Mouse (Mus musculus) hindbrain, embryonic 15.5 days (tissue): ENCODE data around the gene Hvcn1. TPM values are rescaled to one million over a fixed set of nuclear protein-coding genes. Genes with fewer than 3 reads are reported as not detected.

Experiments
- ATAC-seq: fragments of 200-750 bp; cut with Nextera tagmentation; 2 replicates; pipeline ENCODE4 v1.8.0; 2017; ENCODE audit warnings: low read depth, moderate number of reproducible peaks, moderate TSS enrichment; ENCODE audit not compliant: low FRiP score
- H3K27ac ChIP-seq: fragments of 300-500 bp; sonication (generic); replicated peaks from 2 replicates; pipeline ENCODE4 v1.5.1; 2015; ENCODE audit warnings: mild to moderate bottlenecking, inconsistent platforms
- H3K27me3 ChIP-seq: fragments of 300-500 bp; sonication (generic); 2 replicates; pipeline ENCODE4 v1.6.1; 2015; ENCODE audit warnings: control low read depth, inconsistent platforms
- H3K36me3 ChIP-seq: fragments of 300-500 bp; sonication (generic); 2 replicates; pipeline ENCODE4 v1.6.1; 2015; ENCODE audit warnings: control low read depth, inconsistent platforms
- H3K4me1 ChIP-seq: fragments of 300-500 bp; sonication (generic); replicated peaks from 2 replicates; pipeline ENCODE4 v1.6.1; 2015; ENCODE audit warnings: control low read depth, inconsistent platforms
- H3K4me2 ChIP-seq: fragments of 300-500 bp; sonication (generic); 2 replicates; pipeline ENCODE4 v1.6.1; 2015; ENCODE audit warnings: moderate library complexity, mild to moderate bottlenecking, inconsistent platforms
- H3K4me3 ChIP-seq: fragments of 300-500 bp; sonication (generic); 2 replicates; pipeline ENCODE4 v1.5.1; 2015; ENCODE audit warnings: mild to moderate bottlenecking, inconsistent platforms
- H3K9ac ChIP-seq: fragments of 300-500 bp; sonication (generic); 2 replicates; pipeline ENCODE4 v1.6.1; 2015; ENCODE audit warnings: inconsistent platforms
- H3K9me3 ChIP-seq: fragments of 300-500 bp; sonication (generic); 2 replicates; pipeline ENCODE4 v1.6.1; 2016; ENCODE audit warnings: control low read depth, inconsistent platforms
- WGBS: fragments of 180-500 bp; shearing (Covaris S2); methylation state at CpG from one replicate; pipeline ENCODE4 v1.1.7; 2015; 5-methylcytosine and 5-hydroxymethylcytosine counted together
- polyA plus RNA-seq: library from polyadenylated mRNA; unstranded; fragments of >200 nt; fragmentation: Nextera tagmentation; extraction: Ambion mirVana; gene quantifications from 2 replicates; pipeline ENCODE4 v1.2.1, GENCODE M21; 2015

Gene Hvcn1
- polyA plus RNA-seq, 1 experiment from 2014 or later: 1.4 TPM

- Histone ChIP-seq H3K27ac (no peak overlapping the region), H3K27me3 (no peaks in the 10 kb centered on the region), H3K4me3 (no peak overlapping the region), H3K36me3 (no peaks in the 10 kb centered on the region), H3K9me3 (no peaks in the 10 kb centered on the region), H3K4me2 (no peak overlapping the region), H3K9ac (no peak overlapping the region), H3K4me1 (peaks cover 9% of the 10 kb centered on the region; the same call in 1 of the 2 replicates)
- no peak for ATAC-seq
- WGBS: 60% methylated on average over 1 of the region's 1 CpGs
Observed at GRCm38 (mm10) chr5:122240989-122241388, 34.4 kb downstream of the Hvcn1 start.

- ATAC-seq: no peak
- H3K36me3 ChIP-seq: peaks cover 8% of the 10 kb centered on the region; the same call in 1 of the 2 replicates
- WGBS: 90% methylated on average over 6 of the region's 6 CpGs
- H3K27ac ChIP-seq: no peak overlapping the region
- peaks cover 9% of the 10 kb centered on the region; the same call in 1 of the 2 replicates for H3K4me1 ChIP-seq
- H3K27me3 ChIP-seq: no peaks in the 10 kb centered on the region
- H3K9ac ChIP-seq: no peak overlapping the region
- no peak overlapping the region for H3K4me3 ChIP-seq
- H3K4me2 ChIP-seq: no peak overlapping the region
- no peaks in the 10 kb centered on the region for H3K9me3 ChIP-seq
Observed at GRCm38 (mm10) chr5:122242521-122243123, 36.0 kb downstream of the Hvcn1 start.

- Histone ChIP-seq H3K36me3 (peaks cover 20% of the 10 kb centered on the region), H3K4me2 (no peak overlapping the region), H3K4me3 (no peak overlapping the region), H3K27ac (0 out of 2 replicates have a peak overlapping the region, but pooled peaks have one; percentile 25), H3K4me1 (peaks cover 9% of the 10 kb centered on the region; the same call in 1 of the 2 replicates), H3K9ac (no peak overlapping the region), H3K9me3 (no peaks in the 10 kb centered on the region), H3K27me3 (no peaks in the 10 kb centered on the region)
- peak; percentile 10; the same call in 1 of the 2 replicates for ATAC-seq
- 55% methylated on average over 17 of the region's 17 CpGs for WGBS
Observed at GRCm38 (mm10) chr5:122243781-122244523, 37.3 kb downstream of the Hvcn1 start.

- WGBS: 66% methylated on average over 3 of the region's 3 CpGs
- ATAC-seq: no peak
- Histone ChIP-seq H3K4me1 (peaks cover 9% of the 10 kb centered on the region; the same call in 1 of the 2 replicates), H3K9ac (no peak overlapping the region), H3K36me3 (peaks cover 20% of the 10 kb centered on the region), H3K27ac (no peak overlapping the region), H3K4me2 (no peak overlapping the region), H3K27me3 (no peaks in the 10 kb centered on the region), H3K9me3 (no peaks in the 10 kb centered on the region), H3K4me3 (no peak overlapping the region)
Observed at GRCm38 (mm10) chr5:122245186-122245585, 38.6 kb downstream of the Hvcn1 start.

- H3K4me1 ChIP-seq: peaks cover 9% of the 10 kb centered on the region; the same call in 1 of the 2 replicates
- no peaks in the 10 kb centered on the region for H3K27me3 ChIP-seq
- WGBS: 86% methylated on average over 10 of the region's 10 CpGs
- peaks cover 20% of the 10 kb centered on the region for H3K36me3 ChIP-seq
- no peak overlapping the region for H3K9ac ChIP-seq
- H3K4me3 ChIP-seq: no peak overlapping the region
- H3K4me2 ChIP-seq: no peak overlapping the region
- H3K9me3 ChIP-seq: no peaks in the 10 kb centered on the region
- ATAC-seq: no peak
- no peak overlapping the region for H3K27ac ChIP-seq
Observed at GRCm38 (mm10) chr5:122246547-122247167, 40.1 kb downstream of the Hvcn1 start.

- Histone ChIP-seq H3K4me2 (no peak overlapping the region), H3K4me3 (no peak overlapping the region), H3K4me1 (peaks cover 9% of the 10 kb centered on the region; the same call in 1 of the 2 replicates), H3K9ac (no peak overlapping the region), H3K9me3 (no peaks in the 10 kb centered on the region), H3K27me3 (no peaks in the 10 kb centered on the region), H3K27ac (no peak overlapping the region), H3K36me3 (peaks cover 20% of the 10 kb centered on the region)
- 90% methylated on average over 11 of the region's 11 CpGs for WGBS
- ATAC-seq: no peak
Observed at GRCm38 (mm10) chr5:122247529-122247928, 40.9 kb downstream of the Hvcn1 start.

- no peak overlapping the region for H3K4me3 ChIP-seq
- no peak for ATAC-seq
- WGBS: 95% methylated on average over 7 of the region's 7 CpGs
- H3K27me3 ChIP-seq: no peaks in the 10 kb centered on the region
- H3K4me1 ChIP-seq: peaks cover 9% of the 10 kb centered on the region; the same call in 1 of the 2 replicates
- no peak overlapping the region for H3K9ac ChIP-seq
- H3K27ac ChIP-seq: no peak overlapping the region
- H3K9me3 ChIP-seq: no peaks in the 10 kb centered on the region
- H3K4me2 ChIP-seq: no peak overlapping the region
- H3K36me3 ChIP-seq: peaks cover 20% of the 10 kb centered on the region
Observed at GRCm38 (mm10) chr5:122247934-122248333, 41.3 kb downstream of the Hvcn1 start.

- H3K4me3 ChIP-seq: no peak overlapping the region
Observed at GRCm38 (mm10) chr5:122249281-122249680, 42.7 kb downstream of the Hvcn1 start.

GRCm38 (mm10) chr5:122251895-122252606 is 45.4 kb downstream of the Hvcn1 start:
- Histone ChIP-seq H3K36me3 (peaks cover 47% of the 10 kb centered on the region), H3K9me3 (no peaks in the 10 kb centered on the region), H3K4me1 (no peaks in the 10 kb centered on the region), H3K27me3 (no peaks in the 10 kb centered on the region), H3K4me3 (no peak overlapping the region), H3K4me2 (no peak overlapping the region), H3K27ac (no peak overlapping the region), H3K9ac (no peak overlapping the region)
- 75% methylated on average over 17 of the region's 17 CpGs for WGBS
- no peak for ATAC-seq

More at GRCm38 (mm10) chr5:122249281-122249680, 42.7 kb downstream of the Hvcn1 start:
- ATAC-seq: no peak
- 83% methylated on average over 4 of the region's 4 CpGs for WGBS
- H3K27ac ChIP-seq: no peak overlapping the region
- no peak overlapping the region for H3K4me2 ChIP-seq
- no peak overlapping the region for H3K9ac ChIP-seq
- no peaks in the 10 kb centered on the region for H3K27me3 ChIP-seq
- H3K9me3 ChIP-seq: no peaks in the 10 kb centered on the region
- peaks cover 28% of the 10 kb centered on the region for H3K36me3 ChIP-seq
- peaks cover 3% of the 10 kb centered on the region; the same call in 1 of the 2 replicates for H3K4me1 ChIP-seq

- Histone ChIP-seq H3K4me1 (peaks cover 14% of the 10 kb centered on the region), H3K27ac (no peak overlapping the region), H3K4me3 (no peak overlapping the region), H3K9me3 (no peaks in the 10 kb centered on the region), H3K27me3 (no peaks in the 10 kb centered on the region), H3K4me2 (no peak overlapping the region), H3K9ac (no peak overlapping the region), H3K36me3 (peaks cover 46% of the 10 kb centered on the region)
- WGBS: 79% methylated on average over 6 of the region's 6 CpGs
- ATAC-seq: no peak
Observed at GRCm38 (mm10) chr5:122258027-122258741, 51.6 kb downstream of the Hvcn1 start.

GRCm38 (mm10) chr5:122262104-122262503 is 55.5 kb downstream of the Hvcn1 start:
- H3K9ac ChIP-seq: no peak overlapping the region
- H3K36me3 ChIP-seq: peaks cover 14% of the 10 kb centered on the region
- H3K4me3 ChIP-seq: no peak overlapping the region
- no peak overlapping the region for H3K4me2 ChIP-seq
- no peaks in the 10 kb centered on the region for H3K9me3 ChIP-seq
- ATAC-seq: no peak
- H3K27me3 ChIP-seq: no peaks in the 10 kb centered on the region
- H3K4me1 ChIP-seq: peaks cover 23% of the 10 kb centered on the region
- WGBS: 52% methylated on average over 7 of the region's 7 CpGs
- no peak overlapping the region for H3K27ac ChIP-seq
